Mouse (Mus musculus): ENCODE measurements at regions not wholly inside any gene's neighbourhood (a gene's known extent, or its start where the extent isn't known, plus 50 kb on each side); places are given as distances from the start of the nearest gene placed in this dataset.
A peak's percentile ranks its signal among the peaks of the same experiment; 100 is the strongest.

- Histone ChIP-seq H3K4me2 (replicated peaks) (no peak overlapping the region), H3K36me3 (no peaks in the 10 kb centered on the region), H3K4me3 (no peak overlapping the region), H3K27me3 (no peaks in the 10 kb centered on the region), H3K27ac (no peak overlapping the region), H3K4me1 (no peaks in the 10 kb centered on the region), H3K9ac (no peak overlapping the region), H3K9me3 (no peaks in the 10 kb centered on the region)
- ATAC-seq (ENCODE audit: low FRiP score, low read depth) = no peak
Measured at GRCm38 (mm10) chr3:126011269-126011668, 72.8 kb upstream of the Ugt8a start.

DNA sequence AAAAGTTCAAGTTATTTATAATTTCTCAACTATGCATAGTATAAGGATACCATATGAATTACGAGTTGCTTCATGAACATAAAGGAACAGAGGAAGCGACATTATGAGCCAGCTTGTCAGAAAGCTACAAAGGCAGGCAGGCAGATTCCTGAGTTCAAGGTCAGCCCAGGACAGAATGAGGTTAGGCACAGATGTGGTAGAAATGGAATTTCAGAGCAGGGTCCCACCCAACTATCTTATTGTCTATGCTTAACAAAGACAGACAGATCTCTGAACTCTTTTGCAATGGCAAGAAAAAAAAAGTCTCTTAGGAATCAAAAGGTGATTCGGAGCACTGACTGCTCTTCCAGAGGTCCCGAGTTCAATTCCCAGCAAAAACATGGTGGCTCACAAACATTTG is 77.7 kb upstream of the Ugt8a start:
- 79% methylated on average over 4 of the region's 4 CpGs for WGBS
- no peaks in the 10 kb centered on the region for H3K9me3 ChIP-seq
- H3K4me3 ChIP-seq = no peak overlapping the region
- no peaks in the 10 kb centered on the region for H3K36me3 ChIP-seq
- no peak overlapping the region for H3K4me2 ChIP-seq (replicated peaks)
- H3K27ac ChIP-seq = no peak overlapping the region
- H3K27me3 ChIP-seq = no peaks in the 10 kb centered on the region
- no peaks in the 10 kb centered on the region for H3K4me1 ChIP-seq
- no peak overlapping the region for H3K9ac ChIP-seq
- no peak for ATAC-seq (ENCODE audit: low FRiP score, low read depth)

GRCm38 (mm10) chr3:126044327-126044726 is 105.9 kb upstream of the Ugt8a start:
- Histone ChIP-seq H3K9me3 (no peaks in the 10 kb centered on the region), H3K4me2 (replicated peaks) (no peak overlapping the region), H3K27ac (no peak overlapping the region), H3K36me3 (no peaks in the 10 kb centered on the region), H3K4me1 (no peaks in the 10 kb centered on the region), H3K4me3 (no peak overlapping the region), H3K9ac (no peak overlapping the region), H3K27me3 (no peaks in the 10 kb centered on the region)
- WGBS = 23% methylated on average over 3 of the region's 3 CpGs
- ATAC-seq (ENCODE audit: low FRiP score, low read depth) = 0 out of 2 replicates have a peak, but pooled peaks have one; percentile 54

GRCm38 (mm10) chr3:126044861-126045260 is 106.4 kb upstream of the Ugt8a start:
- Histone ChIP-seq H3K36me3 (no peaks in the 10 kb centered on the region), H3K4me2 (replicated peaks) (no peak overlapping the region), H3K9me3 (no peaks in the 10 kb centered on the region), H3K4me3 (no peak overlapping the region), H3K4me1 (no peaks in the 10 kb centered on the region), H3K27ac (no peak overlapping the region), H3K27me3 (no peaks in the 10 kb centered on the region), H3K9ac (no peak overlapping the region)
- WGBS = 44% methylated on average over 2 of the region's 2 CpGs
- ATAC-seq (ENCODE audit: low FRiP score, low read depth) = no peak

GRCm38 (mm10) chr3:126045992-126046786 is 107.8 kb upstream of the Ugt8a start:
- no peaks in the 10 kb centered on the region for H3K36me3 ChIP-seq
- WGBS = 52% methylated on average over 9 of the region's 9 CpGs
- H3K4me3 ChIP-seq = no peak overlapping the region
- H3K9ac ChIP-seq = no peak overlapping the region
- no peak for ATAC-seq (ENCODE audit: low FRiP score, low read depth)
- H3K4me1 ChIP-seq = no peaks in the 10 kb centered on the region
- H3K27ac ChIP-seq = no peak overlapping the region
- no peak overlapping the region for H3K4me2 ChIP-seq (replicated peaks)
- no peaks in the 10 kb centered on the region for H3K9me3 ChIP-seq
- no peaks in the 10 kb centered on the region for H3K27me3 ChIP-seq

GRCm38 (mm10) chr3:126058585-126058984 is 120.2 kb upstream of the Ugt8a start:
- ATAC-seq (ENCODE audit: low FRiP score, low read depth) = no peak
- Histone ChIP-seq H3K36me3 (no peaks in the 10 kb centered on the region), H3K4me1 (no peaks in the 10 kb centered on the region), H3K27me3 (no peaks in the 10 kb centered on the region), H3K27ac (no peak overlapping the region), H3K9me3 (no peaks in the 10 kb centered on the region), H3K4me2 (replicated peaks) (no peak overlapping the region), H3K4me3 (no peak overlapping the region), H3K9ac (no peak overlapping the region)

DNA sequence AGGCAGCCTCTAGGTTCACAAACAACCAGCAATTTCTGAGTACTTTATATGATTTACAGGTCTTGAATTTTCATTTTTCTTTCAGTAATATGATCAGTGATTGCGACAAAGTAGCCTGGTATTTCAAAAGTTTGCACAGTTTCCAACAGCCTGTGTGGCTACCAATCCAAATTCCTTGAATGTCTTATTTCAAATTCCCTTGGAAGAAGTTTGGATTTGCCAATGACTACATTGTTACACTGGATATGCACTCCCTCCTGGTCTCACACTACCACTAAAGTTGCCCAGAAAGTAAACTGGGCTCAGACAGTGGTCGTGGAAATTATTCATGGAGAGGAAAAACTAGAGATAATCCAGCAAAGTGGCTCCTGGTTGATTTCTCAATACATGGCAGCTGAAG is 166.7 kb upstream of the Ugt8a start:
- H3K9me3 ChIP-seq = no peaks in the 10 kb centered on the region
- WGBS = 89% methylated on average over 2 of the region's 2 CpGs
- ATAC-seq (ENCODE audit: low FRiP score, low read depth) = no peak
- no peaks in the 10 kb centered on the region for H3K27me3 ChIP-seq
- no peak overlapping the region for H3K4me2 ChIP-seq (replicated peaks)
- no peak overlapping the region for H3K9ac ChIP-seq
- no peak overlapping the region for H3K4me3 ChIP-seq
- no peaks in the 10 kb centered on the region for H3K4me1 ChIP-seq
- H3K27ac ChIP-seq = no peak overlapping the region
- no peaks in the 10 kb centered on the region for H3K36me3 ChIP-seq

DNA sequence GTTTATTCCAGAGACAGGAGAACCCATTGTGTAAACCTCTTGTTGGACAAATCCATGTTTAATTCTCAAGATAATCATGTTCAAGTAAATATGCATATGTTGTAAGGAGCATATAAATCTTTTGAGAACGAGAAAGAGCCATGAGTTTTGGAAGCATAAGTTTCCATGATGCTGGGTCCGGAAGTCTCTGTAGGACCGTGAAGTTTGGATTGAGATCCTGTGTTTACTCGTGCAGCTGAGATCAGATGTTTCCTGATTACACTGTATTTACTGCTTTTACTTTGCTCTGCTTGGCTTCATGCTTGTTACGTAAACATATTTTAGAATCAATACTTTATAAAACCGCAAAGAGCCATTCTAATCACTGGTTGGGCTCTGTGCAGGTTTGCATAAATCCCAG is 171.0 kb upstream of the Ugt8a start:
- Histone ChIP-seq H3K4me3 (no peak overlapping the region), H3K9ac (no peak overlapping the region), H3K4me2 (replicated peaks) (no peak overlapping the region), H3K27ac (no peak overlapping the region), H3K9me3 (no peaks in the 10 kb centered on the region), H3K4me1 (no peaks in the 10 kb centered on the region), H3K36me3 (no peaks in the 10 kb centered on the region), H3K27me3 (no peaks in the 10 kb centered on the region)
- 84% methylated on average over 6 of the region's 6 CpGs for WGBS
- no peak for ATAC-seq (ENCODE audit: low FRiP score, low read depth)

- H3K27me3 ChIP-seq = no peaks in the 10 kb centered on the region
- no peak overlapping the region for H3K4me2 ChIP-seq (replicated peaks)
- no peak overlapping the region for H3K27ac ChIP-seq
- H3K4me3 ChIP-seq = no peak overlapping the region
- ATAC-seq (ENCODE audit: low FRiP score, low read depth) = no peak
- H3K4me1 ChIP-seq = no peaks in the 10 kb centered on the region
- no peaks in the 10 kb centered on the region for H3K9me3 ChIP-seq
- H3K9ac ChIP-seq = no peak overlapping the region
- 52% methylated on average over 2 of the region's 2 CpGs for WGBS
- H3K36me3 ChIP-seq = no peaks in the 10 kb centered on the region
Measured at GRCm38 (mm10) chr3:126117849-126118248, 179.4 kb upstream of the Ugt8a start.

GRCm38 (mm10) chr3:126122323-126123259 is 184.2 kb upstream of the Ugt8a start:
- no peak overlapping the region for H3K27ac ChIP-seq
- H3K27me3 ChIP-seq = no peaks in the 10 kb centered on the region
- H3K9me3 ChIP-seq = no peaks in the 10 kb centered on the region
- no peaks in the 10 kb centered on the region for H3K4me1 ChIP-seq
- no peak for ATAC-seq (ENCODE audit: low FRiP score, low read depth)
- WGBS = 75% methylated on average over 2 of the region's 2 CpGs
- H3K9ac ChIP-seq = no peak overlapping the region
- H3K36me3 ChIP-seq = no peaks in the 10 kb centered on the region
- H3K4me3 ChIP-seq = no peak overlapping the region
- H3K4me2 ChIP-seq (replicated peaks) = no peak overlapping the region

GRCm38 (mm10) chr3:126166542-126166941 is 196.9 kb upstream of the Arsj start:
- Histone ChIP-seq H3K4me1 (0 out of 2 replicates have a peak, but pooled peaks cover 2% of the 10 kb centered on the region), H3K36me3 (no peaks in the 10 kb centered on the region), H3K9me3 (no peaks in the 10 kb centered on the region), H3K27me3 (no peaks in the 10 kb centered on the region), H3K9ac (no peak overlapping the region), H3K4me3 (no peak overlapping the region), H3K4me2 (replicated peaks) (no peak overlapping the region), H3K27ac (no peak overlapping the region)
- no peak for ATAC-seq (ENCODE audit: low FRiP score, low read depth)
- WGBS = 61% methylated on average over 1 of the region's 1 CpGs

DNA sequence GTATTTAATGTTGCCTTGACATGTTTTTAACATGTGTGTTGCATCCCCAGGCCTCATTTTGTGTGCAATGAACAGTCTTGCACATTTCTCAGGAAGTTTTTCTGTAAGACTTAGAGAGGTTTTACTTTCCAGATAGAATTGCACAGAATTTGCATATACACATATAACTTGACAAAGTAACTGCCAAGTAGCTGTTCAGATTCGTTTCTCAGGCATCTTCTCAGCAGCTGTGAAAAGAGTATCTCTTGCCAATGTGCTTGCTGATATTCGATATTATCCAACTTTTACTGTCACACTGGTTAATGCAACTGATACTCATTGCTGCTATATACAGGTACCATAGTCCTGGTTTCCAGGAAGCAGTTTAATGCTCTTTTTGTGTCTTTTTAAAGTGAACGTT is 154.5 kb upstream of the Arsj start:
- Histone ChIP-seq H3K27ac (no peak overlapping the region), H3K4me3 (no peak overlapping the region), H3K27me3 (no peaks in the 10 kb centered on the region), H3K36me3 (no peaks in the 10 kb centered on the region), H3K4me1 (no peaks in the 10 kb centered on the region), H3K9ac (no peak overlapping the region), H3K4me2 (replicated peaks) (no peak overlapping the region), H3K9me3 (no peaks in the 10 kb centered on the region)
- WGBS = 76% methylated on average over 3 of the region's 3 CpGs
- ATAC-seq (ENCODE audit: low FRiP score, low read depth) = no peak
